Mouse (Mus musculus) limb, embryonic 15.5 days (tissue): Measurements from ENCODE around the gene Ntn5. TPM values are rescaled to one million over a fixed set of nuclear protein-coding genes. Genes with fewer than 3 reads are reported as not detected.
A peak's percentile ranks its signal among the peaks of the same experiment; 100 is the strongest.

Experiments used
- ATAC-seq: fragments of 200-750 bp; cut with Nextera tagmentation; 2 replicates; pipeline ENCODE4 v1.8.0; 2017; ENCODE audit warnings: low read depth, moderate TSS enrichment; ENCODE audit not compliant: insufficient number of reproducible peaks, low FRiP score, low TSS enrichment
- H3K27ac ChIP-seq: fragments of 300-500 bp; sonication (generic); 2 replicates; pipeline ENCODE4 v1.5.1; 2015; ENCODE audit warnings: moderate library complexity, mild to moderate bottlenecking, inconsistent platforms
- H3K27me3 ChIP-seq: fragments of 300-500 bp; sonication (generic); 2 replicates; pipeline ENCODE4 v1.6.1; 2015; ENCODE audit warnings: inconsistent platforms
- H3K36me3 ChIP-seq: fragments of 300-500 bp; sonication (generic); 2 replicates; pipeline ENCODE4 v1.6.1; 2015; ENCODE audit warnings: inconsistent platforms
- H3K4me1 ChIP-seq: fragments of 300-500 bp; sonication (generic); 2 replicates; pipeline ENCODE4 v1.6.1; 2015; ENCODE audit warnings: inconsistent platforms
- H3K4me2 ChIP-seq: fragments of 300-500 bp; sonication (generic); 2 replicates; pipeline ENCODE4 v1.6.1; 2015; ENCODE audit warnings: mild to moderate bottlenecking, inconsistent platforms
- H3K4me3 ChIP-seq: fragments of 300-500 bp; sonication (generic); 2 replicates; pipeline ENCODE4 v1.5.1; 2015; ENCODE audit warnings: mild to moderate bottlenecking, inconsistent platforms
- H3K9ac ChIP-seq: fragments of 300-500 bp; sonication (generic); 2 replicates; pipeline ENCODE4 v1.6.1; 2015; ENCODE audit warnings: inconsistent platforms
- H3K9me3 ChIP-seq: fragments of 300-500 bp; sonication (generic); 2 replicates; pipeline ENCODE4 v1.6.1; 2016; ENCODE audit warnings: inconsistent platforms
- WGBS: fragments of 180-500 bp; shearing (Covaris S2); methylation state at CpG from one replicate; pipeline ENCODE4 v1.1.7; 2015; 5-methylcytosine and 5-hydroxymethylcytosine counted together
- polyA plus RNA-seq: library from polyadenylated mRNA; unstranded; fragments of >200 nt; fragmentation: Nextera tagmentation; extraction: Ambion mirVana; gene quantifications from 2 replicates; pipeline ENCODE4 v1.2.1, GENCODE M21; 2015

Ntn5 gene
- polyA plus RNA-seq, 1 experiment from 2014 or later: 0.50 TPM

DNA sequence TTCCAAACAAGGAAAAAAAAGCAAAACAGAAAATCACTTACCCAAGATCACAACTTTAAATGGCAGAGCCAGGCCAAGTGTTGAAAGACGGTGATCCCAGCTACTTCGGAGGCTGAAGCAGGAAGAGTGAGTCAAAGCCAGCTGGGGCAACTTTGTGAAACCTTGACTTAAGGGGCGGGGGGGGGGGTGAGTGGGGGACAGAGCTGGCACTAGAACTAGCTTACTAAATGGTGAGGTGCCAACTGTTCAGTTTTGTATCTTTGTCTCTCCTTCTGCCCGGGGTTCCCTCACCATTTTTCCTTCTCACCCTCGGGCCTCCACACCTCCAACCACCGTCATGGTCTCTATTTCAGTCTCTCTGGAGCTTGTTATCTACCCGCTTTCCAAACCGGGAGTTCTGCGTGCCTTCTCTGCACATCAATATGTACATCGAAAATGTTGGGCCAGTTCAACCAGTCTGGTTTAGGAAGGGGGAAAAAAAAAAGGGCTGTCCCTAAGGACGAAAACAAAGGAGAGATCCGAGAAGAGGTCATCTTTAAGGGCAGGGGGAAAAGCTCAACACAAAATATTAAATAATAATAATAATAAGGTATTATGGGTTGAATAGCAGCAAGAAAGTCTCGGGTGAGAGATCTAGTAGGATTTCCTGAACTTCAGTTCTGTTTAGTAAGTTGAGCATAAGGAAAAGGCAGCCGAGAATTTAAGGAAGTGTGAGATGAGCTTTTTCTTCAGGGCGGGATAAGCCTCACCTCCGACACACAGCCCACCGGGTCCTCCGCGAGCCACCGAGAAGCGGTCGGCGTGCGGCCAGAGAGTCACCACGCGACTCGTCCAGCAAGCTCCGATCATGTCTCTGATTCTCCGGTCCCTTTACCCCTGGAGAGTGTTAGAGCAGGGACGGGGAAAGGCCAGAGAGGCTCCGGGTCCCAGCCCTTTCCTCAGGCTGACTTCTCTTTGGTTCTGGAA lies 33.4 kb downstream of the Ntn5 start:
- H3K4me1 ChIP-seq: peaks cover 66% of the 10 kb centered on the region
- peak overlapping the region; percentile 90 for H3K4me2 ChIP-seq
- H3K9ac ChIP-seq: peak overlapping the region; percentile 72
- WGBS: 8% methylated on average over 31 of the region's 31 CpGs
- H3K4me3 ChIP-seq: peak overlapping the region; percentile 73
- H3K27me3 ChIP-seq: no peaks in the 10 kb centered on the region
- H3K9me3 ChIP-seq: no peaks in the 10 kb centered on the region
- H3K36me3 ChIP-seq: peaks cover 50% of the 10 kb centered on the region
- peak overlapping the region; percentile 95 for H3K27ac ChIP-seq
- ATAC-seq: 0 out of 2 replicates have a peak, but pooled peaks have one; percentile 2

DNA sequence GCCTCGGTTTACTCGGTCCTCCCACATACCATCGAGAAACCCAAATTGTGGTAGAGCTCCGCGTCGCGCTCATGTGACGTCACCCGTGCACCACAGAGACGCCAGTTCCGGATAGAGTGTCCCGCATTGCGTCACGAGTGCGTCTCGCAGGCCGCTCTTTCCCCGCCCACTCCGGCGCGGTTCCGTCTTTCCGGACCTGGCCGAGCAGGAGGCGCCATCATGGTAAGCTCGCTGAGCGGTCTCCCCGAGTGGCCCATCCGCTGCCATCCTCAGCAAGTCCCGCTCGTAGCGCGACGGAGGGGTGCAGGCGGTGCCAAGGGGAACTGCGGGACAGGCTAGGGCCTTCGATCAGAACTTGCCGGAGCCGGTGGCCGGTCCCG lies 34.1 kb downstream of the Ntn5 start, which contains the start of gene Sphk2:
Gene Sphk2, minus strand, starts transcription at position 85 of the 380 bp plus-strand sequence.
- H3K4me1 ChIP-seq: peaks cover 60% of the 10 kb centered on the region
- H3K27me3 ChIP-seq: no peaks in the 10 kb centered on the region
- peak within 1 kb of the TSS; percentile 73 for H3K4me3 ChIP-seq
- no peaks in the 10 kb centered on the region for H3K9me3 ChIP-seq
- peaks cover 50% of the 10 kb centered on the region for H3K36me3 ChIP-seq
- H3K4me2 ChIP-seq: peak within 1 kb of the TSS; percentile 90
- ATAC-seq: peak; percentile 81
- peak within 1 kb of the TSS; percentile 95 for H3K27ac ChIP-seq
- H3K9ac ChIP-seq: peak within 1 kb of the TSS; percentile 90
- WGBS: under 1% methylated on average over 41 of the region's 41 CpGs

DNA sequence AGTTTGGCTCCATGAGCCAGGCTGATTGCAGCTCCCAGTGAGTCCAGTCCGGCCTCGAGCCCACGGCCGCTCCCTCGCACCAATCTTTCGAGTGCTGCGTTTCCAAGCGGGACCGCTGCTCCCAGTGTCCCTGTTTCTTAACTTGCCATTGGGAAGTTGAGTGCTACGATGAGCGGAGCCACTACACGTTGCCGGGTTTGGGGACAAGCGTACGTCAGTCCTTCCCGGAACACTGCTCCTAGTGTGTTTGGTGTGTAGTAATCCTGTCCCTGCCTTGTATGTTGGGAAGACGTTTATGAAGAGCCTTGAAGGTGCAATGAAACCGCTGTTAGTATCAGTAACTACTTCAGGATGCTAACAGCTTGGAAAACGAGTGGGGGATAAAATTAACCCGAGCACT lies 34.5 kb downstream of the Ntn5 start:
- Histone ChIP-seq H3K27me3 (no peaks in the 10 kb centered on the region), H3K4me1 (peaks cover 56% of the 10 kb centered on the region), H3K4me2 (peak overlapping the region; percentile 67), H3K4me3 (peak overlapping the region; percentile 73), H3K9ac (peak overlapping the region; percentile 90), H3K27ac (peak overlapping the region; percentile 95), H3K36me3 (peaks cover 50% of the 10 kb centered on the region), H3K9me3 (no peaks in the 10 kb centered on the region)
- WGBS: under 1% methylated on average over 20 of the region's 20 CpGs
- no peak for ATAC-seq

DNA sequence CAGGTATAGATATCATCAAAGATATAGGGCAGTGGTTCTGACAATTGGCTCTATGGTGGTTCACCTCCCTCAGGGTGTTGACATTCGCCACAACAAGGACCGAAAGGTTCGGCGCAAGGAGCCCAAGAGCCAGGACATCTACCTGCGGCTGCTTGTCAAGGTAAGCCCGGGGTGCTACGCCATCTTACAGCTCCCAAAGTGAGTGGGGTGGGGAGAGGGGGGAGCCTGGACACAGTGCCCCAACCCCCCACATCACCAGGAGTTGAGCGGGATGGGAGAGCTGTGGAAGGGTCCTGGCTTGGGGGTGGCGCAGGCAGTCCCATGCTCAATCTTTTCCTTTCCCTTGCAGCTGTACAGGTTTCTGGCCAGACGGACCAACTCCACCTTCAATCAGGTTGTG lies 35.4 kb downstream of the Ntn5 start:
- H3K9ac ChIP-seq: peak overlapping the region; percentile 90; the same call in 1 of the 2 replicates
- peaks cover 54% of the 10 kb centered on the region for H3K36me3 ChIP-seq
- H3K27ac ChIP-seq: 0 out of 2 replicates have a peak overlapping the region, but pooled peaks have one; percentile 38
- WGBS: 74% methylated on average over 10 of the region's 10 CpGs
- peaks cover 49% of the 10 kb centered on the region for H3K4me1 ChIP-seq
- H3K4me2 ChIP-seq: peak overlapping the region; percentile 67
- no peaks in the 10 kb centered on the region for H3K27me3 ChIP-seq
- peak overlapping the region; percentile 73 for H3K4me3 ChIP-seq
- H3K9me3 ChIP-seq: no peaks in the 10 kb centered on the region
- ATAC-seq: no peak

DNA sequence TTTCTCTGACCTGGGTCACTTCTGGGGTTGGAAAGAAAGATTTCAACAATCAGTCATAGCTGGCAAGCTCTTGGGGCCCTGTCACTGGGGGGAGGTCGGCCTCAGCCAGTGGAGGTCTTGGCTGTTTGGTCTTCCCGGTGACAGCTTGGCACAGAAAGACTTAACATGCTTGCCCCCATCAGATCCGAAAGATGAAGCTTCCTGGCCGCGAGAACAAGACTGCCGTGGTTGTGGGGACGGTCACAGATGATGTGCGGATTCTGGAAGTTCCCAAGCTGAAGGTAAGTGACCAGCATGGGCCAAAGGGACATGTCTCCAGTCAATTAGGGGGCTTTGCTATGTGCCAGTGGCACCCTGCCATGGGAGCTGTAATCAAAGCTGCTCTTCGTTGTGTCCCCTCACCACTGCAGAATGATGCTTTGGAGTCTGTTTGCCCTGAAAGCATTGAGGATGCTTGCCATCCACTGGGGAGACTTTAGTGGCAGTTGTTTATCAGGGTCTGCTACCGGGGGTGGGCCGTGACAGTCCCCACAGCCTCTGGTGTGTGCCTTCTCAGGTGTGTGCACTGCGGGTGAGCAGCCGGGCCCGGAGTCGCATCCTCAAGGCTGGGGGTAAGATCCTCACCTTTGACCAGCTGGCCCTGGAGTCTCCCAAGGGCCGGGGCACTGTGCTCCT lies 36.1 kb downstream of the Ntn5 start:
- Histone ChIP-seq H3K27ac (no peak overlapping the region), H3K36me3 (peaks cover 59% of the 10 kb centered on the region), H3K4me3 (peak overlapping the region; percentile 73), H3K4me2 (peak overlapping the region; percentile 67; the same call in 1 of the 2 replicates), H3K9ac (no peak overlapping the region), H3K4me1 (peaks cover 42% of the 10 kb centered on the region), H3K9me3 (no peaks in the 10 kb centered on the region), H3K27me3 (no peaks in the 10 kb centered on the region)
- 90% methylated on average over 16 of the region's 16 CpGs for WGBS
- no peak for ATAC-seq

DNA sequence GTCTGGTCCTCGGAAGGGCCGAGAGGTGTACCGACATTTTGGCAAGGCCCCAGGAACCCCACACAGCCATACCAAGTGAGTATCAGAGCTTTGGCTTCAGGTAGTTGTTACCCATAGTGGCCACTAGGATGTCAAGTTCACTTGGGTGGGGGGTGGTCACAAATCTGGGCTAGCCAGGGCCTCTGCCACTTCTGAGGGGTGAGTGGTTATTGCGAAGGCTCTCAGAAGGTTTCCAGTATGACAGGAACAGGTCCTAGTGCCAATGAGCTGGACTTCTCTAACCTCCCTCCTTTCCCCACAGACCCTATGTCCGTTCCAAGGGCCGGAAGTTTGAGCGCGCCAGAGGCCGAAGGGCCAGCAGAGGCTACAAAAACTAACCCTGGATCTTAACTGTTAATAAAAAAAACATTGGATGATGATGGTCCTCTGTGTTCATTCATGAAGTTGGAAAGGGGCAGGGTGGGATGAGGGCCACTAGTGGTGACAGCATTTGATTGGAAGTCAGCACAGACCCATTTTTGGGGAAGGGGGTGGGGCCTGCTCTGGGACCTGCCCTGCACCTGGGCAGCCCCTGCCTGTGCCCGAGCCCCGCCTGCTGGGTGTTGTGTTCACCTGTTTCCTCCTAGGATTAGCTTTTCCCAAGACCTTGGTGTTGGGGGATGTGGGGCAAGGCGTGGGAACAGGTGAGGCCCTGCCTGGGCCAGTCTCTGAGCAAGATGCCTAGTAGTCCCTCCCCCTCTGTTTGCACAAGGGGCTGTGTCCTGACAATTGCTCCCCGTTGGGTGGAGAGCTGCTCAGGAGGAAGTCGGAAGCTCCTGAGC lies 36.8 kb downstream of the Ntn5 start, which contains the start of gene Fam83e:
Gene Fam83e, plus strand, starts transcription at position 800 of the 821 bp plus-strand sequence.
- no peaks in the 10 kb centered on the region for H3K9me3 ChIP-seq
- no peak within 1 kb of the TSS for H3K4me3 ChIP-seq
- H3K4me1 ChIP-seq: peaks cover 39% of the 10 kb centered on the region
- ATAC-seq: no peak
- H3K36me3 ChIP-seq: peaks cover 67% of the 10 kb centered on the region
- no peak within 1 kb of the TSS for H3K4me2 ChIP-seq
- H3K9ac ChIP-seq: no peak within 1 kb of the TSS
- 77% methylated on average over 14 of the region's 14 CpGs for WGBS
- no peaks in the 10 kb centered on the region for H3K27me3 ChIP-seq
- peak within 1 kb of the TSS; percentile 47; the same call in 1 of the 2 replicates for H3K27ac ChIP-seq

DNA sequence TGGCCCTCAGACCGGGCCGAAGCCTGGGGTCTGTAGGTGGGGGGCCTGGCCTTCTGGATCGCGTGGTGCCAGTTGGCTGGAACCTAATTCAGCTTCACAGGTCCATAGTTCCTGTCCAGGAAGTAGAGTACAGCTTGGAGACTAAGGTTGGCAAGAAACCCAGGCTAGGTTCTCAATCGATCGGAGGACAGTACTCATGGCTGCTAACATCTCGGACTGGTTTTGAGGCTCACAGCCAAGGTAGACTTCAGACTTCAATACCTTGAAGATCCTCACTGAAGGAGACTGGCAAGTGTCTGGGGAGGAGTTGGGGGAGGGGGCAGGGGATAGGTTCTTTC lies 37.4 kb downstream of the Ntn5 start:
- WGBS: 85% methylated on average over 7 of the region's 7 CpGs
- H3K36me3 ChIP-seq: peaks cover 73% of the 10 kb centered on the region
- no peak for ATAC-seq
- H3K4me2 ChIP-seq: no peak overlapping the region
- no peak overlapping the region for H3K4me3 ChIP-seq
- H3K27ac ChIP-seq: no peak overlapping the region; the same call in 1 of the 2 replicates
- H3K9me3 ChIP-seq: no peaks in the 10 kb centered on the region
- no peaks in the 10 kb centered on the region for H3K27me3 ChIP-seq
- no peak overlapping the region for H3K9ac ChIP-seq
- peaks cover 33% of the 10 kb centered on the region for H3K4me1 ChIP-seq

DNA sequence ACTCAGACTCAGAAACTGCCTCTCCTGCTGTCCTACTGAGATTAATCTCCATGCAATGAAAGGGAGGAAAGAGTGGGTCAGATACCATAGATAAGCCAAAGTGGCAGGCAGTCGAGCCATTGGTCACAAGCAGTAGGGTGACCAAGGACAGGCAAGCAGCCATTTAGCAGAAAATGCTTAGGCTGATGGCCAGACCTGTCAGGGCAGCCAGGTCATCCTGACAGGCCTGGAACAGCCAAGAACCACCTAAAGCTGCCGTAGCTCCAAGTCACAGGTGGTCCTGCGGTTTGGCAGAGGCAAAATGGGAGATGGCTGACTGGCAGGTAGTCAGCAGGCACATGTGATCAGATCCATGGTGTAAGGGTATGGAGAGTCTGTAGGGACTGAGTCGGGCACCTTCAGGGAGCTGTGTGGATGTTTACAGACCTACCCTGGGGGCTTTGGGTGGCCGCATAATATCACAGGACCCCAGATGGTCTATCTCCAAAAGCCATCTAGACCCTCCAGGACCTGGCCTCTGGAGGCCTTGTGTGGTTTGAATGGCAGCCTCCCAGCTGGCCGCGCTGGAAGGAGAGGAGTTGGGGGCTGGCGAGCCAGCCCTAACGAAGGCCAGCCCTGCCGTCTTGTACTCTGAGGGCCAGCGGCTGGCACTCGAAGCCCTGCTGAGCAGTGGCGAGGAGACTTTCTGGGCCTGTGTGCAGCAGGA lies 38.0 kb downstream of the Ntn5 start:
- 56% methylated on average over 13 of the region's 13 CpGs for WGBS
- Histone ChIP-seq H3K4me3 (no peak overlapping the region), H3K36me3 (peaks cover 79% of the 10 kb centered on the region), H3K27ac (peak overlapping the region; percentile 47; the same call in 1 of the 2 replicates), H3K4me1 (peaks cover 27% of the 10 kb centered on the region), H3K9me3 (no peaks in the 10 kb centered on the region), H3K4me2 (no peak overlapping the region), H3K27me3 (no peaks in the 10 kb centered on the region), H3K9ac (no peak overlapping the region)
- no peak for ATAC-seq

DNA sequence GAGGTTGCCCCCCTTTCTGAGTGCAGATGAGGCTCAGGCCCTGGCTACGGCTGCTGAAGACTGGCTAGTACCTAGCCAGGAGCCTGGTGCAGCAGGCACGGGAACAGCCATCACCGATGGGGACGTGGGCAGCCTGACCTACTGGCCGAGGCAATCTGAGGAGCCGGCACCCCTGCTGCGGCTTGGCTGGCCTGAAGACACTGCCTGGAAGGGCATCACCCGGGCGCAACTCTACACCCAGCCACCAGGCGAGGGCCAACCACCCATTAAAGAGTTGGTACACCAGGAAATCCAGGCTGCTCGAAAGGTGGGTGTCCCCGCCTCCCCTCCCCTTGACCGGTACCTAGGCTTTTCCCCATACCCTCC lies 38.5 kb downstream of the Ntn5 start:
- ATAC-seq: no peak
- Histone ChIP-seq H3K27me3 (no peaks in the 10 kb centered on the region), H3K9me3 (no peaks in the 10 kb centered on the region), H3K36me3 (peaks cover 84% of the 10 kb centered on the region), H3K27ac (no peak overlapping the region), H3K4me1 (peaks cover 23% of the 10 kb centered on the region), H3K9ac (no peak overlapping the region), H3K4me2 (no peak overlapping the region), H3K4me3 (no peak overlapping the region)
- 73% methylated on average over 13 of the region's 13 CpGs for WGBS

DNA sequence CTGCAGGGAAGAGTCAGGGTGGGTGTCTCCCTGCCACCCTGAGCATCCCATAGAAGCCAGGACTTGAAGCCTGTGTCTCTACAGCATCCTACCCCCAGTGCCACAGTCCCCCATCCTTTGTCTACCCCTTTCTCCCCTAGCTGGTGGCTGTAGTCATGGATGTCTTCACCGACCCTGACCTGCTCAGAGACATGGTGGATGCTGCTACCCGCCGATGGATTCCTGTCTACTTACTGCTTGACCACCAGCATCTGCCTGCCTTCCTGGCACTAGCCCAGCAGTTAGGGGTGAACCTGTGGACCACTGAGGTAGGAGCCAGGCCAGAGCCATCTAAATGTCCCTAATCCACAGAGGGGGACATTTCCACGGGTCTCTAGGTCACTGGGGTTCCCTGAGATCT lies 39.5 kb downstream of the Ntn5 start:
- WGBS: 85% methylated on average over 4 of the region's 4 CpGs
- Histone ChIP-seq H3K27ac (no peak overlapping the region), H3K4me2 (no peak overlapping the region), H3K9me3 (no peaks in the 10 kb centered on the region), H3K36me3 (peaks cover 84% of the 10 kb centered on the region), H3K4me3 (no peak overlapping the region), H3K9ac (no peak overlapping the region), H3K27me3 (no peaks in the 10 kb centered on the region), H3K4me1 (peaks cover 23% of the 10 kb centered on the region)
- ATAC-seq: no peak

DNA sequence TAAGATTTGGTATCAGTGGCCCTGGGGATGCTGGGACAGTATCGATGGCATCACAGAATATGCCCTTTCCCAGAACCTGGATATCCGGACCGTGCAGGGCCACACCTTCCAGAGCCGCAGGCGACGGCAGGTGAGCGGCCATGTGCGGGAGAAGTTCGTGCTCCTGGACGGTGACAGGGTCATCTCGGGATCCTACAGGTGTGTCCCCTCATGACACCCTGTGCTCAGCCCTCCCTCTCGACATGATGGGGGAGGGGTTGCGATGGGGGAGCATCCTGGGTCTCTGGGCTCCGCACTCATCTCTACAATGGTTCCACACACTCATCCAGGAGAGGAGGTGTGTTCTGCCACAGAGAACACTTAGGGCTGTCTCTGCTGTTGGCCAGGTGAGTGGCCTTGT lies 40.0 kb downstream of the Ntn5 start:
- peaks cover 86% of the 10 kb centered on the region for H3K36me3 ChIP-seq
- 92% methylated on average over 14 of the region's 14 CpGs for WGBS
- ATAC-seq: no peak
- H3K9ac ChIP-seq: no peak overlapping the region
- H3K27me3 ChIP-seq: no peaks in the 10 kb centered on the region
- no peaks in the 10 kb centered on the region for H3K9me3 ChIP-seq
- no peak overlapping the region for H3K4me3 ChIP-seq
- H3K4me2 ChIP-seq: no peak overlapping the region
- no peak overlapping the region for H3K27ac ChIP-seq
- H3K4me1 ChIP-seq: peaks cover 21% of the 10 kb centered on the region
